Mouse (Mus musculus): ENCODE results near the gene C9.

C9 gene

GRCm38 (mm10) chr15:6483561-6483960 is 38.4 kb downstream of the C9 start:
- no peak for DNase-seq (ENCODE audit: low spot score)

GRCm38 (mm10) chr15:6492386-6492785 is 47.3 kb downstream of the C9 start:
- no peak for DNase-seq (ENCODE audit: low spot score)

GRCm38 (mm10) chr15:6498396-6499070 is 53.4 kb downstream of the C9 start:
- DNase-seq (ENCODE audit: low spot score): no peak

GRCm38 (mm10) chr15:6500787-6501186 is 55.7 kb downstream of the C9 start:
- DNase-seq (ENCODE audit: low spot score): no peak

- DNase-seq (ENCODE audit: low spot score): no peak
Observed at GRCm38 (mm10) chr15:6517525-6517924, 72.4 kb downstream of the C9 start.

GRCm38 (mm10) chr15:6519417-6520255 is 74.5 kb downstream of the C9 start:
- no peak for DNase-seq (ENCODE audit: low spot score)

GRCm38 (mm10) chr15:6520505-6521155 is 75.5 kb downstream of the C9 start:
- DNase-seq (ENCODE audit: low spot score): no peak

- no peak for DNase-seq (ENCODE audit: low spot score)
Observed at GRCm38 (mm10) chr15:6522653-6523167, 77.6 kb downstream of the C9 start, which contains the start of gene Fyb. Gene Fyb (plus strand): TSS chr15:6522853.

GRCm38 (mm10) chr15:6524801-6525200 is 79.7 kb downstream of the C9 start:
- no peak for DNase-seq (ENCODE audit: low spot score)

GRCm38 (mm10) chr15:6525386-6525785 is 80.3 kb downstream of the C9 start:
- no peak for DNase-seq (ENCODE audit: low spot score)

GRCm38 (mm10) chr15:6533858-6534343 is 88.8 kb downstream of the C9 start:
- DNase-seq (ENCODE audit: low spot score): no peak

GRCm38 (mm10) chr15:6534592-6534991 is 89.5 kb downstream of the C9 start:
- no peak for DNase-seq (ENCODE audit: low spot score)

- no peak for DNase-seq (ENCODE audit: low spot score)
Observed at GRCm38 (mm10) chr15:6539639-6540338, 94.7 kb downstream of the C9 start.

All from ovary, postnatal 10 days (tissue).